Comparison of ENCODE assay signal across 22 mouse cellular contexts in genomic region chr19:14968283-14968682, GRCm38 (mm10).
A peak's percentile ranks its signal among the peaks of the same experiment; 100 is the strongest.
DNase-seq lines count a peak whose midpoint lies in the region; ATAC-seq and TF ChIP-seq lines count a peak whose summit lies in the region.
"Had no signal": no experiment of that assay in that cellular context is flagged by ENCODE, and none has a peak within 500 bp of the region (broad histone marks: within the 10 kb centered on the region; RNA-seq: fewer than 3 reads in every experiment).

No protein-coding gene starts in this region.

- peaks cover 7% of the 10 kb centered on the region; the same call in 1 of the 2 replicates for H3K4me1 ChIP-seq in embryonic facial prominence, embryonic 14.5 days (ENCODE audit: control insufficient read depth, insufficient read depth, low read length)
- H3K4me1 ChIP-seq in embryonic facial prominence, embryonic 10.5 days: peaks cover 19% of the 10 kb centered on the region
- no peaks in the 10 kb centered on the region for H3K4me1 ChIP-seq in kidney, postnatal 0 days (replicated peaks; ENCODE audit: insufficient read depth, low read length)
- H3K4me1 ChIP-seq in limb, embryonic 14.5 days (ENCODE audit: control insufficient read depth, insufficient read depth, low read length): no peaks in the 10 kb centered on the region
- H3K4me1 ChIP-seq in limb, embryonic 10.5 days: peaks cover 9% of the 10 kb centered on the region; the same call in 1 of the 2 replicates
- H3K4me1 ChIP-seq in midbrain, embryonic 11.5 days (ENCODE audit: control insufficient read depth, insufficient read depth, low read length): no peaks in the 10 kb centered on the region
- H3K4me1 ChIP-seq in midbrain, embryonic 10.5 days: peaks cover 10% of the 10 kb centered on the region; the same call in 1 of the 2 replicates

- no peaks in the 10 kb centered on the region for H3K27me3 ChIP-seq in embryonic facial prominence, embryonic 14.5 days (replicated peaks; ENCODE audit: control insufficient read depth, insufficient read depth, low read length)
- H3K27me3 ChIP-seq in embryonic facial prominence, embryonic 10.5 days (replicated peaks; ENCODE audit: low read depth, poor library complexity, severe bottlenecking): no peaks in the 10 kb centered on the region
- no peaks in the 10 kb centered on the region for H3K27me3 ChIP-seq in kidney, postnatal 0 days (ENCODE audit: insufficient read depth, low read length)
- no peaks in the 10 kb centered on the region for H3K27me3 ChIP-seq in limb, embryonic 14.5 days (ENCODE audit: control insufficient read depth, insufficient read depth, low read length)
- H3K27me3 ChIP-seq in limb, embryonic 10.5 days (ENCODE audit: low read depth, poor library complexity, severe bottlenecking): no peaks in the 10 kb centered on the region
- no peaks in the 10 kb centered on the region for H3K27me3 ChIP-seq in midbrain, embryonic 11.5 days (ENCODE audit: control insufficient read depth, insufficient read depth, low read length)
- H3K27me3 ChIP-seq in midbrain, embryonic 10.5 days (ENCODE audit: low read depth, poor library complexity, severe bottlenecking): peaks cover 25% of the 10 kb centered on the region
- H3K27me3 ChIP-seq: CH12.LX had no signal

- no peaks in the 10 kb centered on the region for H3K9me3 ChIP-seq in embryonic facial prominence, embryonic 14.5 days (ENCODE audit: control insufficient read depth, low read length)
- H3K9me3 ChIP-seq in embryonic facial prominence, embryonic 10.5 days: no peaks in the 10 kb centered on the region
- no peaks in the 10 kb centered on the region for H3K9me3 ChIP-seq in kidney, postnatal 0 days (replicated peaks; ENCODE audit: low read length)
- H3K9me3 ChIP-seq in limb, embryonic 14.5 days (ENCODE audit: control insufficient read depth, low read length): no peaks in the 10 kb centered on the region
- no peaks in the 10 kb centered on the region for H3K9me3 ChIP-seq in limb, embryonic 10.5 days (replicated peaks)
- H3K9me3 ChIP-seq in midbrain, embryonic 11.5 days (ENCODE audit: control insufficient read depth, low read length): no peaks in the 10 kb centered on the region
- no peaks in the 10 kb centered on the region for H3K9me3 ChIP-seq in midbrain, embryonic 10.5 days (replicated peaks)
- H3K9me3 ChIP-seq: G1E had no signal

- peak; percentile 80 for DNase-seq in embryonic facial prominence, embryonic 14.5 days (ENCODE audit: low spot score)
- DNase-seq in embryonic facial prominence, embryonic 10.5 days (ENCODE audit: low spot score): no peak
- DNase-seq in kidney, postnatal 0 days (ENCODE audit: low spot score): peak; percentile 44
- no peak for DNase-seq in kidney, postnatal 36 days
- peak; percentile 69 for DNase-seq in limb, embryonic 14.5 days (ENCODE audit: low spot score)
- DNase-seq in limb, embryonic 10.5 days (ENCODE audit: low spot score): no peak
- peak; percentile 59 for DNase-seq in midbrain, embryonic 11.5 days (ENCODE audit: low spot score, missing footprints)
- DNase-seq in midbrain, embryonic 10.5 days (ENCODE audit: low spot score): no peak
- DNase-seq: adrenal gland, adult 2 months; adrenal gland, adult 8-10 months; adrenal gland, postnatal 10 days; adrenal gland, postnatal 14 days; adrenal gland, postnatal 25 days; adrenal gland, postnatal 36 days; B cell, adult 2 months; cerebellum, adult 11 months; cerebellum, adult 11-12 months had no signal

- no peak for TF ChIP-seq POLR2A in limb, embryonic 14.5 days (IDR thresholded peaks at IDR 0.05; ENCODE audit: borderline replicate concordance, extremely low read depth, insufficient read depth, insufficient read length)

- 62% methylated on average over 3 of the region's 3 CpGs for WGBS in embryonic facial prominence, embryonic 14.5 days
- 78% methylated on average over 3 of the region's 3 CpGs for WGBS in embryonic facial prominence, embryonic 10.5 days
- 63% methylated on average over 3 of the region's 3 CpGs for WGBS in kidney, postnatal 0 days
- 70% methylated on average over 3 of the region's 3 CpGs for WGBS in limb, embryonic 14.5 days
- WGBS in limb, embryonic 10.5 days: 88% methylated on average over 3 of the region's 3 CpGs
- 64% methylated on average over 3 of the region's 3 CpGs for WGBS in midbrain, embryonic 11.5 days
- 66% methylated on average over 3 of the region's 3 CpGs for WGBS in midbrain, embryonic 10.5 days

- ATAC-seq in embryonic facial prominence, embryonic 14.5 days (ENCODE audit: low read depth): 0 out of 2 replicates have a peak, but pooled peaks have one; percentile 62
- no peak for ATAC-seq in kidney, postnatal 0 days (replicated peaks; ENCODE audit: low FRiP score, low read depth)
- peak; percentile 65; the same call in 1 of the 2 replicates for ATAC-seq in limb, embryonic 14.5 days (ENCODE audit: low FRiP score, low read depth)
- ATAC-seq in midbrain, embryonic 11.5 days (ENCODE audit: low FRiP score): no peak
- ATAC-seq: activated CD4-positive, CD25-positive, alpha-beta regulatory T cell, adult 4 months; CD4-positive, CD25-positive, alpha-beta regulatory T cell, adult 4 months; Patski had no signal

- H3K36me3 ChIP-seq in embryonic facial prominence, embryonic 14.5 days (ENCODE audit: control insufficient read depth, insufficient read depth, low read length): no peaks in the 10 kb centered on the region
- H3K36me3 ChIP-seq in embryonic facial prominence, embryonic 10.5 days (replicated peaks): no peaks in the 10 kb centered on the region
- H3K36me3 ChIP-seq in kidney, postnatal 0 days (ENCODE audit: insufficient read depth, low read length): no peaks in the 10 kb centered on the region
- no peaks in the 10 kb centered on the region for H3K36me3 ChIP-seq in limb, embryonic 14.5 days (ENCODE audit: control insufficient read depth, insufficient read depth, low read length)
- no peaks in the 10 kb centered on the region for H3K36me3 ChIP-seq in limb, embryonic 10.5 days
- no peaks in the 10 kb centered on the region for H3K36me3 ChIP-seq in midbrain, embryonic 11.5 days (ENCODE audit: control insufficient read depth, insufficient read depth, low read length)
- no peaks in the 10 kb centered on the region for H3K36me3 ChIP-seq in midbrain, embryonic 10.5 days
- H3K36me3 ChIP-seq: G1E had no signal

- no peak for TF ChIP-seq CTCF in kidney, postnatal 0 days (IDR thresholded peaks at IDR 0.05; ENCODE audit: low read depth)

- no peak overlapping the region for H3K27ac ChIP-seq in embryonic facial prominence, embryonic 14.5 days (replicated peaks; ENCODE audit: low read depth, low read length)
- H3K27ac ChIP-seq in embryonic facial prominence, embryonic 10.5 days (replicated peaks): no peak overlapping the region
- H3K27ac ChIP-seq in kidney, postnatal 0 days: no peak overlapping the region
- H3K27ac ChIP-seq in limb, embryonic 14.5 days (replicated peaks; ENCODE audit: low read depth, low read length): no peak overlapping the region
- no peak overlapping the region for H3K27ac ChIP-seq in limb, embryonic 10.5 days
- H3K27ac ChIP-seq in midbrain, embryonic 11.5 days (ENCODE audit: low read depth, low read length): no peak overlapping the region
- H3K27ac ChIP-seq in midbrain, embryonic 10.5 days (replicated peaks): no peak overlapping the region

- H3K9ac ChIP-seq in embryonic facial prominence, embryonic 14.5 days (ENCODE audit: low read depth, low read length): no peak overlapping the region
- H3K9ac ChIP-seq in kidney, postnatal 0 days (ENCODE audit: low read depth, low read length): no peak overlapping the region
- no peak overlapping the region for H3K9ac ChIP-seq in limb, embryonic 14.5 days (ENCODE audit: low read depth, low read length, severe bottlenecking)
- H3K9ac ChIP-seq in midbrain, embryonic 11.5 days (ENCODE audit: low read length): no peak overlapping the region

- no peak overlapping the region for H3K4me3 ChIP-seq in embryonic facial prominence, embryonic 14.5 days (ENCODE audit: low read depth, low read length)
- no peak overlapping the region for H3K4me3 ChIP-seq in embryonic facial prominence, embryonic 10.5 days
- H3K4me3 ChIP-seq in kidney, postnatal 0 days (replicated peaks; ENCODE audit: low read depth, low read length): no peak overlapping the region
- no peak overlapping the region for H3K4me3 ChIP-seq in limb, embryonic 14.5 days (replicated peaks; ENCODE audit: low read length)
- no peak overlapping the region for H3K4me3 ChIP-seq in limb, embryonic 10.5 days
- no peak overlapping the region for H3K4me3 ChIP-seq in midbrain, embryonic 11.5 days (ENCODE audit: low read depth, low read length)
- no peak overlapping the region for H3K4me3 ChIP-seq in midbrain, embryonic 10.5 days

- H3K4me2 ChIP-seq in embryonic facial prominence, embryonic 14.5 days (ENCODE audit: low read depth, low read length): no peak overlapping the region
- no peak overlapping the region for H3K4me2 ChIP-seq in kidney, postnatal 0 days (ENCODE audit: low read length)
- no peak overlapping the region for H3K4me2 ChIP-seq in limb, embryonic 14.5 days (replicated peaks; ENCODE audit: low read depth, low read length, severe bottlenecking)
- H3K4me2 ChIP-seq in midbrain, embryonic 11.5 days: no peak overlapping the region

Comparison
In these comparisons a context has a peak if more than half of its experiments do, and no peak if none do; other contexts are left out.
1. DNase-seq: peak in embryonic facial prominence, embryonic 14.5 days (single experiment), kidney, postnatal 0 days (single experiment), limb, embryonic 14.5 days (single experiment) and midbrain, embryonic 11.5 days (single experiment); none in embryonic facial prominence, embryonic 10.5 days (single experiment), kidney, postnatal 36 days (0 of 2), limb, embryonic 10.5 days (single experiment) and midbrain, embryonic 10.5 days (single experiment).
2. ATAC-seq: peak in embryonic facial prominence, embryonic 14.5 days (single experiment) and limb, embryonic 14.5 days (single experiment); none in kidney, postnatal 0 days (single experiment) and midbrain, embryonic 11.5 days (single experiment).